ENCODE assay signal across 8 mouse cellular contexts in genomic region chr3:97609845-97610410, GRCm38 (mm10). TPM values are rescaled to one million over a fixed set of nuclear protein-coding genes. Genes with fewer than 3 reads are reported as not detected.
DNase-seq lines count a peak whose midpoint lies in the region; ATAC-seq lines count a peak whose summit lies in the region.

Chd1l (minus strand) TSS chr3:97610203.

- H3K27ac ChIP-seq in embryonic facial prominence, embryonic 11.5 days (replicated peaks; ENCODE audit: low read depth, low read length): peak within 1 kb of the TSS; percentile 78
- peak within 1 kb of the TSS; percentile 96 for H3K27ac ChIP-seq in limb, embryonic 10.5 days
- peak within 1 kb of the TSS; percentile 91 for H3K27ac ChIP-seq in midbrain, embryonic 12.5 days (replicated peaks)

- H3K4me3 ChIP-seq in embryonic facial prominence, embryonic 11.5 days (ENCODE audit: low read depth, low read length): peak within 1 kb of the TSS; percentile 82
- peak within 1 kb of the TSS; percentile 74 for H3K4me3 ChIP-seq in limb, embryonic 10.5 days
- H3K4me3 ChIP-seq in midbrain, embryonic 12.5 days: peak within 1 kb of the TSS; percentile 87

- no peaks in the 10 kb centered on the region for H3K36me3 ChIP-seq in embryonic facial prominence, embryonic 11.5 days (replicated peaks; ENCODE audit: control insufficient read depth, insufficient read depth, low read depth, low read length)
- H3K36me3 ChIP-seq in limb, embryonic 10.5 days: no peaks in the 10 kb centered on the region
- no peaks in the 10 kb centered on the region for H3K36me3 ChIP-seq in midbrain, embryonic 12.5 days

- H3K27me3 ChIP-seq in embryonic facial prominence, embryonic 11.5 days (ENCODE audit: control insufficient read depth, insufficient read depth, low read length): no peaks in the 10 kb centered on the region
- H3K27me3 ChIP-seq in limb, embryonic 10.5 days (ENCODE audit: low read depth, poor library complexity, severe bottlenecking): no peaks in the 10 kb centered on the region
- 0 out of 2 replicates have a peak, but pooled peaks cover 7% of the 10 kb centered on the region for H3K27me3 ChIP-seq in midbrain, embryonic 12.5 days

- under 1% methylated on average over 54 of the region's 56 CpGs for WGBS in embryonic facial prominence, embryonic 11.5 days
- WGBS in limb, embryonic 10.5 days: under 1% methylated on average over 56 of the region's 56 CpGs
- WGBS in midbrain, embryonic 12.5 days: under 1% methylated on average over 56 of the region's 56 CpGs

- peak within 1 kb of the TSS; percentile 98 for H3K9ac ChIP-seq in embryonic facial prominence, embryonic 11.5 days (replicated peaks; ENCODE audit: low read length)
- peak within 1 kb of the TSS; percentile 87 for H3K9ac ChIP-seq in midbrain, embryonic 12.5 days (replicated peaks)

- peak within 1 kb of the TSS; percentile 76 for H3K4me2 ChIP-seq in embryonic facial prominence, embryonic 11.5 days (ENCODE audit: low read depth, low read length)
- peak within 1 kb of the TSS; percentile 67 for H3K4me2 ChIP-seq in midbrain, embryonic 12.5 days (replicated peaks)

- H3K4me1 ChIP-seq in embryonic facial prominence, embryonic 11.5 days (ENCODE audit: control insufficient read depth, insufficient read depth, low read length): no peaks in the 10 kb centered on the region
- no peaks in the 10 kb centered on the region for H3K4me1 ChIP-seq in limb, embryonic 10.5 days
- peaks cover 5% of the 10 kb centered on the region; the same call in 1 of the 2 replicates for H3K4me1 ChIP-seq in midbrain, embryonic 12.5 days

- no peaks in the 10 kb centered on the region for H3K9me3 ChIP-seq in embryonic facial prominence, embryonic 11.5 days (replicated peaks; ENCODE audit: control insufficient read depth, low read length)
- H3K9me3 ChIP-seq in limb, embryonic 10.5 days (replicated peaks): no peaks in the 10 kb centered on the region
- H3K9me3 ChIP-seq in midbrain, embryonic 12.5 days: no peaks in the 10 kb centered on the region

- peak; percentile 81 for ATAC-seq in embryonic facial prominence, embryonic 11.5 days (replicated peaks; ENCODE audit: insufficient number of reproducible peaks, low FRiP score, low TSS enrichment, low read depth)
- ATAC-seq in midbrain, embryonic 12.5 days (ENCODE audit: low FRiP score, low read depth): peak; percentile 93

- DNase-seq in 3134 (ENCODE audit: extremely low read depth, insufficient read length, low spot score): peak; percentile 95
- DNase-seq in adrenal gland, postnatal 25 days: peak; percentile 92
- peak; percentile 95 for DNase-seq in embryonic facial prominence, embryonic 11.5 days (ENCODE audit: low spot score)
- DNase-seq in heart, adult 11 months: peak; percentile 99
- DNase-seq in kidney, adult 11 months: peak; percentile 87
- DNase-seq in limb, embryonic 10.5 days (ENCODE audit: low spot score): peak; percentile 96
- peak; percentile 90 for DNase-seq in skeletal muscle tissue, adult 2 months (ENCODE audit: low read depth, low spot score)

RNA-seq across cellular contexts. Expression of gene Chd1l, which starts in this region (rescaled TPM):
- 13.9 and 20.1 TPM in 2 replicates for total RNA-seq in adrenal gland, postnatal 25 days (2021)
- 20.3 and 21.5 TPM in 2 replicates for polyA plus RNA-seq in embryonic facial prominence, embryonic 11.5 days (2014; fragmentation: Nextera tagmentation; extraction: Ambion mirVana)
- 20.1 and 20.8 TPM in 2 replicates for polyA plus RNA-seq in limb, embryonic 10.5 days (2016; fragmentation: Nextera tagmentation; extraction: Ambion mirVana)
- 14.9 and 16.4 TPM in 2 replicates for polyA plus RNA-seq in midbrain, embryonic 12.5 days (2016; fragmentation: Nextera tagmentation; extraction: Ambion mirVana)

Comparison
In these comparisons a context has a peak if more than half of its experiments do, and no peak if none do; other contexts are left out.
1. Peak in every context shown above with its lines: DNase-seq, ATAC-seq, H3K4me3 ChIP-seq and H3K27ac ChIP-seq.